Mouse (Mus musculus) cortical plate, adult 2 months (tissue): ENCODE data around the gene Scamp1.

ENCODE experiments used
- CTCF ChIP-seq: fragments of 200-500 bp; IDR thresholded peaks from 2 replicates; pipeline ENCODE4 v1.5.1; 2011; ENCODE audit warnings: mild to moderate bottlenecking, control low read depth, low read length; ENCODE audit not compliant: insufficient read depth; ENCODE audit errors: extremely low read depth
- POLR2A ChIP-seq: fragments of 200-500 bp; IDR thresholded peaks from 2 replicates; pipeline ENCODE4 v1.6.1; 2011; ENCODE audit warnings: mild to moderate bottlenecking, low read length, control low read depth; ENCODE audit not compliant: insufficient read depth; ENCODE audit errors: extremely low read depth

GRCm38 (mm10) chr13:94169325-94169916, 116.2 kb downstream of the Scamp1 start:
- TF ChIP-seq CTCF (no peak), POLR2A (no peak)
